Mouse (Mus musculus) lung, embryonic 14.5 days (tissue): ENCODE data around the gene Sergef. TPM values are rescaled to one million over a fixed set of nuclear protein-coding genes. Genes with fewer than 3 reads are reported as not detected.

ENCODE experiments used
- ATAC-seq: fragments of 200-750 bp; cut with Nextera tagmentation; 2 replicates; pipeline ENCODE4 v1.8.0; 2017; ENCODE audit warnings: mild to moderate bottlenecking, moderate TSS enrichment, moderate library complexity; ENCODE audit not compliant: insufficient read depth
- DNase-seq: peaks from one replicate; pipeline ENCODE4 v3.0.0-alpha.2; 2015
- H3K27ac ChIP-seq: fragments of 300-500 bp; sonication (generic); 2 replicates; pipeline ENCODE4 v1.5.1; 2014; ENCODE audit warnings: low read depth, mild to moderate bottlenecking, moderate library complexity
- H3K27me3 ChIP-seq: fragments of 300-500 bp; sonication (generic); 2 replicates; pipeline ENCODE4 v1.6.1; 2014; ENCODE audit warnings: low read length, control low read depth; ENCODE audit not compliant: insufficient read depth
- H3K36me3 ChIP-seq: fragments of 300-500 bp; sonication (generic); 2 replicates; pipeline ENCODE4 v1.6.1; 2014; ENCODE audit warnings: control low read depth; ENCODE audit not compliant: insufficient read depth
- H3K4me1 ChIP-seq: fragments of 300-500 bp; sonication (generic); 2 replicates; pipeline ENCODE4 v1.6.1; 2014; ENCODE audit warnings: antibody characterized with exemption, control low read depth; ENCODE audit not compliant: insufficient read depth
- H3K4me2 ChIP-seq: fragments of 300-500 bp; sonication (generic); 2 replicates; pipeline ENCODE4 v1.6.1; 2014; ENCODE audit warnings: mild to moderate bottlenecking
- H3K4me3 ChIP-seq: fragments of 300-500 bp; sonication (generic); 2 replicates; pipeline ENCODE4 v1.5.1; 2014; ENCODE audit warnings: low read depth, low read length
- H3K9ac ChIP-seq: fragments of 300-500 bp; sonication (generic); 2 replicates; pipeline ENCODE4 v1.6.1; 2014
- H3K9me3 ChIP-seq: fragments of 300-500 bp; sonication (generic); 2 replicates; pipeline ENCODE4 v1.6.1; 2016; ENCODE audit warnings: low read depth, low read length, control low read depth
- CTCF ChIP-seq: IDR thresholded peaks from 2 replicates; pipeline ENCODE4 v1.5.1; 2016; ENCODE audit warnings: antibody characterized with exemption, low read depth
- WGBS: fragments of 180-500 bp; shearing (Covaris S2); extraction: QIAGEN DNeasy Blood & Tissue Kit; methylation state at CpG from one replicate; pipeline ENCODE4 v1.1.7; 2014; 5-methylcytosine and 5-hydroxymethylcytosine counted together
- polyA plus RNA-seq: library from polyadenylated mRNA; unstranded; fragments of >200 nt; fragmentation: Nextera tagmentation; extraction: Ambion mirVana; gene quantifications from 2 replicates; pipeline ENCODE4 v1.2.1, GENCODE M21; 2014

Sergef gene
- polyA plus RNA-seq, 1 experiment from 2014 or later, result 12.7 TPM

DNA sequence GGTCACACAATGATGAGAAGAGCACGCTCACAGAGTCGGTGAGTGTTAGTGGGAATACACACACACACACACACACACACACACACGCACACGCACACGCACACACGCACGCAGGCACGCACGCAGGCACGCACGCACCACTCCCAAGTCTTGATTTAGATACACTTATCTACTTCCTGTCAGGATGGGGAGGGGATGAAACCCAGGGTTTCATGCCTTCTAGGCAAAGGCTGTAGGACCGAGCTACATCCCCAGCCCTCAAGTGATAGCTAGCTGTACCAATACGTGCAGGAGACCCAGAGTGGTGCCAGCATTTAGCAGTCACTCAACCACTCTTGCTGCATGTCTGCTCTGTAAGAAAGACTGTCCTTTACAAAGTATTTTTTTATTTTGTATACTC lies 137.0 kb downstream of the Sergef start:
- DNase-seq (no peak), ATAC-seq (no peak)
- no peak overlapping the region for H3K4me2 ChIP-seq
- no peaks in the 10 kb centered on the region for H3K4me1 ChIP-seq
- no peak overlapping the region for H3K27ac ChIP-seq
- no peaks in the 10 kb centered on the region for H3K9me3 ChIP-seq
- no peak overlapping the region for H3K9ac ChIP-seq
- H3K36me3 ChIP-seq, result no peaks in the 10 kb centered on the region
- no peak for TF ChIP-seq CTCF
- no peaks in the 10 kb centered on the region for H3K27me3 ChIP-seq
- 77% methylated on average over 13 of the region's 13 CpGs for WGBS
- no peak overlapping the region for H3K4me3 ChIP-seq

DNA sequence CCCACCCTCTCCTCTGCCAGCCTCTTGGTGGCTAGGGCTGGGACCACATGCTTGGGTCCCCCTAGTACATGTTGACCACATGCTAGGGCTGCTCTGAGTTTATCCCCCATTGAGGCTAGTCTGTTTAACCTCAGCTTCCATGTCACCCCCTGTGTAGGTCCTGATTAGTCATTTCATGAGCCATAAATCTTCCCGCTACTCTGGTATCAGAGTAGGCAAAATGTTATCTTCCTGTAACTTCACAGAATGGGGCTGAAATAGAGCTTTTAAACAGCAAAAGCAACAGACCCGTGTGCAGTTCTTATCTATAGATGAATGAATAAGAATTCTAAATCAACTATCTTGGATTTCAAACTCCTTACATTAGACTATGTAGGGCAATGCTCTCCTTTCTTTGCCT lies 138.1 kb downstream of the Sergef start:
- 68% methylated on average over 2 of the region's 2 CpGs for WGBS
- Histone ChIP-seq H3K4me2 (no peak overlapping the region), H3K36me3 (no peaks in the 10 kb centered on the region), H3K4me3 (no peak overlapping the region), H3K9ac (no peak overlapping the region), H3K9me3 (no peaks in the 10 kb centered on the region), H3K27ac (no peak overlapping the region), H3K4me1 (no peaks in the 10 kb centered on the region), H3K27me3 (no peaks in the 10 kb centered on the region)
- no peak for TF ChIP-seq CTCF
- no peak for ATAC-seq
- no peak for DNase-seq

DNA sequence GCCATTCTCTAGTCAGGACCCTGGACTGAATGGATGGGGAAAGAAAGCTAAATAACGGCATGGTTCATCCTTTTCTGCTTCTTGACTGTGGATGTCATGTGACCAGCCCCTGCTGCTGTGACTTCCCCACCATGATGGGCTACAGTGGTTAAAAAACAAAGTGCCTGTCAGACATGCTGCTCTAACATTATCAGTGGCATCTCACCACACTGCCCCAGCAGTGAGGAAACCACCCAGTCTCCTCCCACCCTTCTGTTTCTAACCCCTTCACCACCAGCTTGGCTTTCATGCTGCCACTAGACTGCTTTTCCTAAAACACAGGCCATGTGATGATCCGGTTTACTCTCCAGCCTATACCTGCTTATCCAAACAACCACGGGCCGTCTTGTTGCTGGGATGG lies 140.0 kb downstream of the Sergef start:
- ATAC-seq, result no peak
- TF ChIP-seq CTCF, result no peak
- 89% methylated on average over 4 of the region's 4 CpGs for WGBS
- Histone ChIP-seq H3K36me3 (no peaks in the 10 kb centered on the region), H3K9me3 (no peaks in the 10 kb centered on the region), H3K4me1 (no peaks in the 10 kb centered on the region), H3K27me3 (no peaks in the 10 kb centered on the region), H3K4me2 (no peak overlapping the region), H3K27ac (no peak overlapping the region), H3K9ac (no peak overlapping the region), H3K4me3 (no peak overlapping the region)
- DNase-seq, result no peak

DNA sequence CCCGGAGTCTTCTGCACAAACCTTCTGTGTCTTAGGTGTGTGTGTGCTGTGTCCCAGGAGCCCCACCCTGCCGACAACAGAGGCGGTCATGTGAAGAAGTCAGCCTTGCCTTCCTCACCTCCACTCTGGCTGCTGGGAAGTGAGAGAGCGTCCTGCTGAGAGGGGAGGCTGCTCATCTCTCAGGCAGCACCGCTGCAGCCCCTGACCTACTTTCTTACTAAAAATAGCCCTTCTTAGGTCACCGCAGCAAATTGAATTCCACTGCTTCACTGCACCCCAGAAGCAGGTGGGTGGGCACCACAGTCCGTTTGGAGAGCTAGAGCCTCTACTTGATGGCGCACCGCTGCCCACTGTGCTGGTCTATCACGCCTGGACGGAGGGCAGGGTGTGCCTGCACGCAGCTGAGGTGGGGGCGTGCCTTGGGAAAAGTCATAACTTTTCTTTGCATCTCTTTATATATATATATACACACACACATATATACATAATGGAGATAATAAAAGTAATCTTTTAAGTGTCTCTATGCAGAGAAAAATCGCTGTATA lies 147.4 kb downstream of the Sergef start:
- no peak overlapping the region for H3K27ac ChIP-seq
- ATAC-seq (no peak), DNase-seq (no peak)
- H3K27me3 ChIP-seq, result no peaks in the 10 kb centered on the region
- no peaks in the 10 kb centered on the region for H3K36me3 ChIP-seq
- no peak overlapping the region for H3K9ac ChIP-seq
- H3K4me2 ChIP-seq, result no peak overlapping the region
- TF ChIP-seq CTCF, result no peak
- no peaks in the 10 kb centered on the region for H3K9me3 ChIP-seq
- H3K4me3 ChIP-seq, result no peak overlapping the region
- no peaks in the 10 kb centered on the region for H3K4me1 ChIP-seq
- 55% methylated on average over 14 of the region's 14 CpGs for WGBS

DNA sequence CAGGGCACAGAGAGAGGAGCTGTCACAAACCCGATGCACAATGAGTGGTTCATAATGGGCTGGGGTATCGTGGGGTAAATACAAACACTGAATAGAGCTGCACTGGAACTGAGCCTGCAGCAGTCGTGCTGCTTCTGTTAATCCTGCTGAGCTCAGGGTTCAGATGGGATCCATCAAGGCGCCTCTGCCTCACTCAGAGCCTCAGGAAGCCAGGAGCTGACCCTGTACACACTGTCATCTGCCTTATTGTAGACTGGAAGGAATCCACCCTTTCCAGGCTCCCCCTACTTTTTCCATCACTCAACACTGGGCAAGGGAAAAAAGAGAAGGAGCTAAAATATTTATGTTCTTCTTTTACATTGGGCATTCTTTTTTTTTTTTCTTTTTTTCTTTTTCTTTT lies 152.3 kb downstream of the Sergef start:
- no peak for TF ChIP-seq CTCF
- Histone ChIP-seq H3K27ac (no peak overlapping the region), H3K4me2 (no peak overlapping the region), H3K9me3 (no peaks in the 10 kb centered on the region), H3K27me3 (no peaks in the 10 kb centered on the region), H3K4me3 (no peak overlapping the region), H3K9ac (no peak overlapping the region), H3K4me1 (no peaks in the 10 kb centered on the region), H3K36me3 (no peaks in the 10 kb centered on the region)
- WGBS, result 22% methylated on average over 4 of the region's 4 CpGs
- peak; percentile 84 for DNase-seq
- peak; percentile 94 for ATAC-seq

DNA sequence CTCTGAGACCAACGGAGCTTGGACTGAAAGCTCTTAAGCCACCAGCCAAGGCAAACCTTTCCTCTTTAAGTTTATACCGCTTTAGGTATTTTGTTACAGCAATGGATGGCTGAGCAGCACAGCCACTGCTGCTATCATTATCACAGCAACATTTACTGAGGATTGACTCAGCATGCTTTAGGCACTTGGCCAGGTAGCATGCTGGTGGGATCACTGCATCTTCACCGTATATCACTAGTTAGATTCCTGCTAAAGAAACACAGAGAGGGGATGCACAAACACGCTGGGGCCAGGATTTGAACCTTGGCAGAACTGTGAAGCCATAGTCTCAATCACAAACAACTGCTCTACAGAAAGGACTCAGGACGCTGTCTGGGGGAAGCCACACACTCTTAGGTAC lies 152.8 kb downstream of the Sergef start:
- no peak overlapping the region for H3K4me3 ChIP-seq
- DNase-seq (no peak), ATAC-seq (no peak)
- no peaks in the 10 kb centered on the region for H3K36me3 ChIP-seq
- no peak overlapping the region for H3K4me2 ChIP-seq
- no peaks in the 10 kb centered on the region for H3K4me1 ChIP-seq
- no peak for TF ChIP-seq CTCF
- WGBS, result 76% methylated on average over 5 of the region's 5 CpGs
- H3K9ac ChIP-seq, result no peak overlapping the region
- no peak overlapping the region for H3K27ac ChIP-seq
- no peaks in the 10 kb centered on the region for H3K9me3 ChIP-seq
- H3K27me3 ChIP-seq, result no peaks in the 10 kb centered on the region

DNA sequence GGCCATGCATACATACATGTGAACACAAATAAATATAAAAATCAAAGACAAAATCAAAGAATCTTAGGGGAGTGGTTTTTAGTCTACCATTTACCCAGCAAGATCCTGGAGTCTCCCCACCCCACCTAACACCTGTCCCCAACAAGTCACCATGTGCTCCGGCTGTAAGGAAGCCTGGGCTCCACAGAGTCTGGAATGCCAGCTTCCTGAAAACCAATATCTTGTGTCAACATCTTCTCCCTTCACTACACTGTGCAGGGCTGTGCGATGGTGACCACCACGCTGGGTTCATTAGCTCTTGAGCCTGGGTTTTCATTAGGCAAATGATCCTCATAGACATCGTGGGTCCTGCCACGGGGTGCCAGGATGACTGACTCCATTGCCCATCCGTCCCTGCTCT lies 155.4 kb downstream of the Sergef start:
- Histone ChIP-seq H3K9ac (no peak overlapping the region), H3K4me2 (no peak overlapping the region), H3K27me3 (no peaks in the 10 kb centered on the region), H3K9me3 (no peaks in the 10 kb centered on the region), H3K36me3 (no peaks in the 10 kb centered on the region), H3K4me3 (no peak overlapping the region), H3K27ac (no peak overlapping the region), H3K4me1 (no peaks in the 10 kb centered on the region)
- ATAC-seq (no peak), DNase-seq (no peak)
- no peak for TF ChIP-seq CTCF
- WGBS, result 60% methylated on average over 6 of the region's 6 CpGs

DNA sequence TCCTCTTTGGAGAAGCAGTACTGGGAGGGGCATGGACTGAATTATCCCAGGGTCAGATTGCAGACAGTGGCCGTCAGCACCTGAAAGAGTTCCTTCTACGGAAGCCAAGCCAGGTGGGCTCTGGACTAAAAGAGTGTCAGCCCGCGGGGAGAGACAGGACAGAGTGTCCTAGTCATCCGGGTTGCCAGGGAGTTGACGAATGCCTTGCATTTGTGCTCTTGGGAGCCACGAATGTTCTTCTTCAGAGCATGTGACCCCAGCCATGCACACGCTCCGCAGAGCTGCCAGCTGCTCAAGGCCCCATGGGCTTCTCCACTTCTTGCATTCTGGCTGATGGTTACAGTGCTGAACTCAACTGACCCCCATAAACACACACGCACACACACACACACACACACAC lies 156.6 kb downstream of the Sergef start:
- ATAC-seq (no peak), DNase-seq (no peak)
- H3K4me3 ChIP-seq, result no peak overlapping the region
- no peak overlapping the region for H3K27ac ChIP-seq
- H3K27me3 ChIP-seq, result no peaks in the 10 kb centered on the region
- H3K36me3 ChIP-seq, result no peaks in the 10 kb centered on the region
- 54% methylated on average over 10 of the region's 10 CpGs for WGBS
- H3K4me1 ChIP-seq, result no peaks in the 10 kb centered on the region
- no peak for TF ChIP-seq CTCF
- H3K9me3 ChIP-seq, result no peaks in the 10 kb centered on the region
- no peak overlapping the region for H3K9ac ChIP-seq
- no peak overlapping the region for H3K4me2 ChIP-seq
